Mouse (Mus musculus): Measurements from ENCODE around the gene Fgf11.

Fgf11 gene

DNA sequence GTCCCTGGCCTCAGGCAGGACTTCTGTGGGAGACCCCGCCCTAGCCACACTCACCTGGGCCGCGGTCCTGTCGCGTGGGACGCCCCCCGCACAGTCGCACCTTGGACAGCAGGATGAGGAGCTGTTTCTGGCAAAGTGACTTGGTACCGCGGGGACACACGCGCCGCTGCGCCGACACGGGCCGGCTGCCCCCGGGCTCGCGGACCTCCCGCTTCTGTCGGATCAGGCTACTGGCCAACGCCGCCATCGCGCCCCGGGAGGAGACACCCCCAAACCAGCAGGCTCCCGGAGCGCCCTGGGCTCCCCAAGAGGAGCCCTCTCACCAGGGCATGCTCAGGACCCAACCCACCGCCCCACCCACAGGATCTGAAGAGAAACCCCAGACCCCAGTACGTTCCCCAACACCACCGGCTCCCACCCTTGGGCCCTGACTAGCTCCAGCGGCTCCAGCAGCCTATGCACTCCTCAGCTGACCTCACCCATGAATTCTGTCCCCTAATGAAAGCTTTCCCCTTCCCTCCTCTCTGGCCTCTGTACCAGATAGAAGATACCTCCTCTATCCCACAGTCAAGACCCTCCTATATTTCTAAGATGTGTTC lies at the start of gene Fgf11:
Gene Fgf11 (minus strand): TSS at position 479 of the 599 bp plus-strand sequence.
- no peak for DNase-seq

DNA sequence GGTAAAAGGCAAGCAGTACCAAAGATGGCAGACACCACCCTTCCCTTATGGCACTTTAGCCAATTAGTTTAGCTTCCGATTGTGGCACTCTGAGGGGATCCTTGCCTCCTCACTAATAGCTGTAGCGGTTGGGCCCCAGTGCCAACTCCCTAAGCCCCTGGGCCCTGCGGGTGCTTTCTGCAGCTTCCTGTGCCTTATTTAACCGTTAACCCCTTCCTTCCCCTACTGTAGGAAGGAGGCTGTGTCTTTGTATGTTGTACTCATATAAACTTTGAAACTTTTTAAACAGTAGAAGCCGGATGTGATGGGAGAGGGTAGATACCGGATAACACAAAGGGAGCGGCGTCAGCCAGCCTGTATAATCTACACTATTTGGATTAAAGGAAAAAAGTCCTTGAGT lies 49.1 kb upstream of the Fgf11 start:
- DNase-seq = no peak

- DNase-seq = no peak
Observed at GRCm38 (mm10) chr11:69849884-69850283, 48.2 kb upstream of the Fgf11 start.

DNA sequence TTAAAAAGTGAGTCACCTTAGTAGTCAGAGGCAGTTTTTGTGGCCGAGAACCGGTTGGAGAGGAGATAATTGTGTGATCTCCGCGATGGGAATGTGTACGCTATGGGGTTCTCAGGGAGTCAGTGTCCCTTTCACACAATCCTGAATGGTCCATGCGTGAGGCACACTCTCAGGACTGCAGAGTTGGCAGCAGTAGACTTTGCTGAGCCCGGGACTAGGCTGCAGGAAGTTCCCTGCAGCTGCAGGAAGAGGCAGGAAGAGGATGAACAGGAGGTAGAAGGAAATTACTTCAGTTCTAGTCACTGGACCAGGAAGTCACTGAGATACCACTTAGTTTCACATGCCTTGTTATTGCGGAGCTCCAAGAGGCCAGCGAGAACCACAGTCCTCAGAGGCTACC lies 47.5 kb upstream of the Fgf11 start:
- DNase-seq = no peak

DNA sequence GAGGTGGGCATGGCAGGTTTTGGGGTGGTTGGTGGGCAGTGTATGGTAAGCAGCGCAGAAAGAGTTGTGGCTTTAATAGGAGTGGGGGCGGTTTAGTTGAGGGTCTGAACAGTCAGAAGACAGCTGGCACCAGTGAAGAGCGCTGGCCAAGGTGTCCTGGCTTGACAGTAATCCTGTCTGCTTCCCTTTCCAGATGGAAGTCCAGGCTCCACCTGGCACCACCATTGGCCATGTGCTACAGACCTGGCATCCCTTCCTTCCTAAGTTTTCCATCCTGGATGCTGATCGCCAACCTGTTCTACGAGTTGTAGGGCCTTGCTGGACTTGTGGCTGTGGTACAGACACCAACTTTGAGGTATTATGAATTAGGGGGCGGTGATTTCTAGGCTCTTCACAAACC lies 46.4 kb upstream of the Fgf11 start:
- no peak for DNase-seq

GRCm38 (mm10) chr11:69846738-69847688 lies 45.4 kb upstream of the Fgf11 start:
- no peak for DNase-seq

- peak; percentile 89 for DNase-seq
Observed at GRCm38 (mm10) chr11:69846198-69846680, 44.6 kb upstream of the Fgf11 start, which contains the start of gene Plscr3. Gene Plscr3 (plus strand): TSS chr11:69846376.

- DNase-seq = no peak
Observed at GRCm38 (mm10) chr11:69838714-69839104, 37.1 kb upstream of the Fgf11 start.

DNA sequence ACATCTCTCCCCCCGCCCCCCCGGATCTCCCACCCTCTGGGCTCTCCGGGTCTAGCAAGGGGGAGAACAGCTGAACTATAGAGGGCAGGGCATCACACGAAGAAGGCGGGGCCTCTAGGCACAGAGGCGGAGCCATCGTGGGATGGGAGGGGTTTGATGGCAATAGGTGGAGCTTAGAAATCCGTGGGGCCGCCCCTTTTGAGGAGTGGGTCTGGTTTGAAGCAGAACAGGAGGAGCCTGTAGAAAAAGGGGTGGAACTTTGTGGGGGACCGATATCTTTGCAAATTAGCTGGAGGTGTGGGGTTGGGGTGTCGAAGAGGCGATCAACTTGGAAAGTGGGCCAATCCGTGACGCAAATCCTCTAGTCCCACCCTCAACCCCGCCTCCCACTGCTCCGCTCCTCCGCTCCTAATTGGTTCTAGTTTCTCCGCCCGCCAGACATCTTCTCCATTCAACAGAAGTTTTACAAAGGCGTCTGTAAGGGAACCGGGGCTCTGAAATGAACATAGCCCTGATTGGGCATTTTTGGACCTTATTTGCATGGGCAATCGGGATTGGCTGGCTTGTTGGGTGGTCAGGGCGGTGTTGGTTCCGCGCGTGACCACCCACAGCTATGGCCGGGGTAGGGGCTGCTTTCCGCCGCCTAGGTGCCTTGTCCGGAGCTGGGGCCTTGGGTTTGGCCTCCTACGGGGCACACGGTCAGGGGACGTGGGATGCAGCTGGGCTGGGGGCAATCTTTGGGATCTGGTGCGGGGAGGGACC lies 36.5 kb upstream of the Fgf11 start, which contains the start of gene Tmem256:
Gene Tmem256 (plus strand): TSS at position 563 of the 762 bp plus-strand sequence.
- peak; percentile 98 for DNase-seq

DNA sequence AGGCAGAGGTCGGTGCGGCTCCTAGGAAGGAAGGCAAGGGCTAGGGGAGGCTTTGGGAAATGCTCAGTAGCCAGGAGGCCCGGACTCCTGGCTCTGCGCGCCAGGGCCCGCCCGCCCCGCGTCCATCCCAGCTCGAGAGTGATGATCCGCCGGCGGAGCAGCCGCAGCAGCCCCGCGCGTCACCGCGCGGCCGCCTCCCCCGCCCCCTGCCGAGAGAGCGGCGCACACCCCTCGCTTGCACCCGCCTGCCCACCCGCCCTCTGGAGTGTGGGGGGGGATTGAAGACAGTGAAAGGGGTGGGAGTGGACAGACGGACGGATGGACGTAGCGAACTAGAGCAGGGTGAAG lies 35.9 kb upstream of the Fgf11 start, which contains the start of gene Nlgn2:
Gene Nlgn2 (minus strand): TSS at position 181 of the 348 bp plus-strand sequence.
- no peak for DNase-seq

DNA sequence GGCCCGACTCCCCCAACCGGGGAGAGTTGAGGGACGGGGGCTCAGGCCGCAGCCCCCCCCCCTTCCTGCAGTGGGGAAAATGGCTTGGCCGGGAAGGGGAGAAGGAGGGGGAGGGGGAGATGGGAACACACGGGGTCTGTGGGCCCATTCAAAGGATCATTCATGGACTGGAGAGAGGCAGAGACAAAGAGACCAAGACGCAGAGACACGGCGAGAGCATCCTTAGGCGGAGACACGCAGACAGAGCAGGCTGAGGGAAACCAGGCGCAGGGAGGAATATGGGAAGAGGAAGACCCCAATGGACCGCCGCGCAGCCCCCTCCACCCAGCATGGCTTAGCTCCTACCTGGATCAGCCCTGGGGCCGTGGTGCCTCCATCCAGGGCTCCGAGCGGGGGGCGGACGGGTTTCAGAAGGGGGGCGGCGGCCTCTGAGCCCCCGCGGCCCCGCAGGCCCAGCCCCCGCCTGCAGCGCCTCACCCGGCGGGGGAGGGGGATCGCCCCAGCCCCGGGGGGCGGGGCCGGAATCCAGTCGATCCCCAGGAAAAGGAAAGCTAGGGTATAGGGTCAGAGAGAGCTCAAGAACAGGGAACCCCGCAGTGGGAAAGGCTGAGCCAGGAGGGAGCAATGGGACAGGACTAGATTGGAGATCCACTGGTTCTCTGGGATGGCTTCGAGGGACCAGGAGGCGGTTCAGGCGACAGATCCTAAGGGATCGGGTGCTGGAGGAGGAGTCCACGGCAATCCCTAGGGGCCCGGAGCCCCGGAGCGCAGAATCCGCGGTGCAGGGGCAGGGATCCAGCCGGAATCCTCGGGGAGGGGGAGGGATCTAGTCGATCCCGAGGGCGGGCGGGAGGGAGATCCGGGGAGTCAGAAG lies 35.3 kb upstream of the Fgf11 start:
- peak; percentile 47 for DNase-seq

DNA sequence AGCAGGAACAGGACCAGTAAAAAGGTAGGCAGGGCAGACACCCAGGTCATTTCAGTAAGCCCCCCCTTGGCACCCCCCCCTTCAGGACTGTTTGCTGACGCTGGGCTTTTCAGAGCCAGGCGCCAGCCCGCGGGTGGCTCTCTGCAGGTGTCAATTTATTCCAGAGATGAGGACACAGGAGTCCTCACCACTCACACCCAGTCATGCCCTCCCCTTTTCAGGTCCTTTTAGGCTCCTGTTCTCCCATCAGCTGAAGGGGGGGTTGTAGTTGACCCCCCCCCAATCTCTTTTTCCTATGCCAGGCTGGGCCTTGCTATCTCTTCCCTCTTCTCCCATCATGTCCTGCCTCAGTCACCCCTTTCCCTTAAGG lies 34.3 kb upstream of the Fgf11 start:
- DNase-seq = no peak

DNA sequence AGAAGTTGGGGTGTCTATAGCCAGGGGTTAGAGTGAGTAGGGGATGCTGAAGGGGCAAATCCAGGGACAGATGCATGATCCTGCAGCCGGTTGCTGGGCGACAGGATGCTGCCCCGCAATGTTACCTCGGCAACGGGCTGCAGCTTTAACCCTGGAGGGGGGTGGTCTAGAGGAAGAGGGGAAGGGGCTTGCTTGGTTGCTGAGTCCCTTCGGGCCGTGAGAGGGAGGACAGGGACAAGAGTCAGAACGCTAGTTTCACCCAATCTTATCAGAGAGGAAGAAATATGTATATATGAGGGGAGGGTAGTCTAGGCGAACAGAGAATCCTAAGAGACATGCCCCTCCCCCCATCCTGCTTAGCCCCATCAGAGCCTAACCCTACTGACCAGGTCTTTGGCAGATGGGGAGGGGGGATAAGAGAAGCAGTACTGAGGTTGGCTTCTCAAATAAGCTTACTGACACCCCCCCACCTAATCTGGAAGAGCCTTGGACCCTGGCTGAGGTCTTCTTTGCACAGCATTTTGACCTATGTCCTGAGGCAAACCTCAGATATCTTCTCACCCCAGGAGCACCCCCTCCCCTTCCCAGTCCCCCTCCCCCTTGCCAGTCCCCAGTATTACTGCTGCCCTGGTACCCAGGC lies 33.8 kb upstream of the Fgf11 start:
- no peak for DNase-seq

GRCm38 (mm10) chr11:69834001-69834549 lies 32.4 kb upstream of the Fgf11 start:
- peak; percentile 23 for DNase-seq

DNA sequence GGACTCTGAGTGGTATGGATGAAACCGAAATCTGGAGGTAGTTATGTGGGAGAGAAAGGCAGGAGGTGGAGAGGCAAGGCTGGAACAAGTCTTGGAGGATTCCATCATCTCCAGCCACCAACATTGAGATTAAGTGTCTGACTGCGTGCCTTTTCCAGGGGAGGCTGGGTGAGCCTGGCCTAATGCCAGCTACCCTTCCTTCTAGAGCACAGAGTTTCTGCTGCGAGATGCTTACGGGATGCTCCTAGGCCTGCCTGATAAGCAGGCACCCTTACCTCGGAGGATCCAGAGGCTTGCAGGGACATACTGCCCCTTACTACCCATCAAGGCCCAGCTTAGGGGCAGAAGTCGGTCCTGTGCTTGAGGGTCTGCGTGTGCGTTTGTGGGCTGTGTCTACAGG lies 31.9 kb upstream of the Fgf11 start:
- no peak for DNase-seq

DNA sequence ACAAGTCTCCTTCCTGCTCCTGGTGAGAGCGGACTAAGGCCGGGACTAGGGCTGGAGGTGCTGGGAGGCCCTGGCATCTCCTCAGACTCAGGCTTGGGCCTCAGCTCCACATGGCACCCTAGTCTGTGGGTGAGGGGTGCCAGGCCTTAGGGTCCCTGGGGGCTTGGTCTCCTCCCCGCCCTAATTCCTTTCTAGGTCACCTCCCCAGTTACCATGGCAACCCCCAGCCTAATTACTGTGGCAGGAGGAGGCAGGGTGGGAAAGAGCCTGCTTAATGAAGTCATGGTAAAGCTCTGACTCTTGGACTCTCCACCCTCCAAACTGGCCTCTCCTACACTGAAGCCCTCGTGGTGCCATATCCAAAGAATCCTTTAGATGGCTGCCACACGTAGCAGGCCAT lies 27.2 kb upstream of the Fgf11 start:
- DNase-seq = no peak

DNA sequence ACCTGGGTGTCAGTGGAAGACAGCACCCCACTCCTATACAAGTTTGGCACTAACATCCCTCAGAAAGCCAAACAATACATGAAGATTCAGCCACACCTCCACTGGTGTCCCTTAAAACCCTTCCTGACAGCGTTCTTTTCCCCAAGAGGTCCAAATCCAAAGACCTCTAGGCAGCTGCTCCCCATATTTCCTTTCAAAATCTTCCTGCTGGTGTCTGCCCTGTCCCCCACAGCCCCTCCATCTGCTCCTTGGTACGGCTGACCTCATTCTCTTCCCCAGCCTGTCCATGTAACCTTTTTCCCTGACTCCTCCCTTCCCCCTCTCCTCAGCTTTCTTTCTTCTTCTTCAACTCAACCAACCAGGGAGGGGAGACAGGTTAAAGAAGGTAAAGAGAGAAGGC lies 21.8 kb upstream of the Fgf11 start:
- DNase-seq = no peak

DNA sequence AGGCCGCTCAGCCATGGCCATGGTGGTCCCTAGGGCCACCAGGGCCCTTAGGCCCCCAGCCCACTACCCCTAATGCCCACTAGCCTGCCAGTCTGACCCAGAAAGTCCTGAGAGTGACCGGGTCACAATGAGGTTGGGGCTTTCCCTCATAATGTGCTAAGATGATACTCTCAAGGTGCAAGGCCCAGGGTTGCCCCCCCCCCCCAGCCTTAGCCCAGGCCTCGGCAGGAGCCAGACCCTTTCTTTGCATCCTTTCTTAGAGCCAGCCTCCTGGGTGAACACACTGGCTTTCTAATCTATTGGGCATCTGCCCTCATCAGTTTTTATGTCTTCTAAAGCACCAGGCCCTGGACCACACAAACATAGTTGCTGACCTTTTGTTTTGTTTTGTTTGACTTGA lies 20.4 kb upstream of the Fgf11 start, which contains the start of gene Spem1:
Gene Spem1 (minus strand): TSS at position 101 of the 400 bp plus-strand sequence.
- DNase-seq = no peak

DNA sequence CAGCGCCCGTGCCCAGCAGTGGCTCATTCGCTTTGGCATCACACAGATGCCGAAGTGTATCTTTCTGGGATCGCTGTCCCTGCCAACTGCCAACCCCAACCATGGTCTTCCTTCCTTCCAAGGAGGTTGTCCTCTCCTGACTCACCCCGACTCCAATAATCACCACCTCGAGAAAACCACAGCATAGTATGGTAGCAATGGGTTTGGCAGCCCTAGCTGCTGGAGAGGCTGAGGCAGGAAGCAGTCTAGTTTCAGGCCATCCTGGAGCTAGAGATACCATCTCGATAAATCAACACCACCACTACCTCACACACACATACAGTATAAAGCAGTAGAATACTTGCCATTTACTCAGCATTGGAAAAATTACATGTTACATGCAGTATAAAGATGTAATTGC lies 17.2 kb upstream of the Fgf11 start:
- no peak for DNase-seq

GRCm38 (mm10) chr11:69818365-69818764 lies 16.7 kb upstream of the Fgf11 start, which contains the start of gene Spem2:
Gene Spem2 (minus strand): TSS chr11:69818465.
- DNase-seq = no peak

DNA sequence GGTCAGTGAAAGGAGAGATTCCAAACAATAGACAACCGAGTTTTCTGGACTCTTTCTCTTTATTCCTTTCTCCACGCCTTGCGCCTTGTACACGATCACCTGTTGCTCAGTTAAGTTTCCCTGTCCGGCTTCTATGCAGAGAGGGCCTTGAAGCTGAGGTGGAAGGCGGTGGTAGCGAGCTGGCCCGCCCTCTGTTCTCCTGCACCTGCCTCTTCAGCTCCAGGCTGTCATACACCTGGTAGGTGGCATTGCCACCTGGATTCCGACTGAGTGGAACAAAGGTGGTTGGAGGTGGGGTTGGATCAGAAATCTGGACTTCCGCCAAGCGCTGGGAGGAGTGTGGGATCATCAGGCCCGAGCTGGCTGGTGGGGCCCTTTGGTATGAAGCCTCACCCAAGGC lies 14.9 kb upstream of the Fgf11 start:
- DNase-seq = no peak
